Mouse (Mus musculus) intestine, postnatal 0 days (tissue): Measurements from ENCODE around the gene Nubpl. TPM values are rescaled to one million over a fixed set of nuclear protein-coding genes. Genes with fewer than 3 reads are reported as not detected.
"Not testable (repeated sequence)": the region's sequence is repeated elsewhere in the genome, so short reads cannot be mapped to it uniquely, and the experiment has no call there.

Experiments used
- ATAC-seq: fragments of 200-750 bp; cut with Nextera tagmentation; 2 replicates; pipeline ENCODE4 v1.8.0; 2017; ENCODE audit warnings: mild to moderate bottlenecking, moderate TSS enrichment, moderate library complexity
- H3K27ac ChIP-seq: fragments of 300-500 bp; sonication (generic); 2 replicates; pipeline ENCODE4 v1.5.1; 2014; ENCODE audit warnings: mild to moderate bottlenecking, low read depth, low read length, moderate library complexity
- H3K27me3 ChIP-seq: fragments of 300-500 bp; sonication (generic); replicated peaks from 2 replicates; pipeline ENCODE4 v1.6.1; 2014; ENCODE audit warnings: low read length, mixed read lengths; ENCODE audit not compliant: control insufficient read depth, insufficient read depth
- H3K36me3 ChIP-seq: fragments of 300-500 bp; sonication (generic); 2 replicates; pipeline ENCODE4 v1.6.1; 2014; ENCODE audit warnings: mild to moderate bottlenecking, moderate library complexity; ENCODE audit not compliant: control insufficient read depth, insufficient read depth
- H3K4me1 ChIP-seq: fragments of 300-500 bp; sonication (generic); replicated peaks from 2 replicates; pipeline ENCODE4 v1.6.1; 2014; ENCODE audit warnings: antibody characterized with exemption, low read length, mixed read lengths; ENCODE audit not compliant: control insufficient read depth, insufficient read depth
- H3K4me2 ChIP-seq: fragments of 300-500 bp; sonication (generic); replicated peaks from 2 replicates; pipeline ENCODE4 v1.6.1; 2014; ENCODE audit warnings: low read depth, mild to moderate bottlenecking, moderate library complexity
- H3K4me3 ChIP-seq: fragments of 300-500 bp; sonication (generic); 2 replicates; pipeline ENCODE4 v1.5.1; 2014; ENCODE audit warnings: low read depth, low read length
- H3K9ac ChIP-seq: fragments of 300-500 bp; sonication (generic); 2 replicates; pipeline ENCODE4 v1.6.1; 2014; ENCODE audit warnings: mild to moderate bottlenecking, low read depth, low read length
- H3K9me3 ChIP-seq: fragments of 300-500 bp; sonication (generic); 2 replicates; pipeline ENCODE4 v1.6.1; 2016; ENCODE audit warnings: mixed run types; ENCODE audit not compliant: control insufficient read depth
- CTCF ChIP-seq: sonication (generic); IDR thresholded peaks from 2 replicates; pipeline ENCODE4 v1.5.1; 2016; ENCODE audit warnings: low read depth, mild to moderate bottlenecking, control low read depth, antibody characterized with exemption, moderate library complexity
- WGBS: fragments of 180-500 bp; shearing (Covaris S2); extraction: QIAGEN DNeasy Blood & Tissue Kit; methylation state at CpG from one replicate; pipeline ENCODE4 v1.1.7; 2014; 5-methylcytosine and 5-hydroxymethylcytosine counted together
- polyA plus RNA-seq: library from polyadenylated mRNA; unstranded; fragments of >200 nt; fragmentation: Nextera tagmentation; extraction: Ambion mirVana; gene quantifications from 2 replicates; pipeline ENCODE4 v1.2.1, GENCODE M21; 2015

The Nubpl gene
- polyA plus RNA-seq = 5.7 and 6.4 TPM in 2 replicates

- no peaks in the 10 kb centered on the region for H3K4me1 ChIP-seq
- no peaks in the 10 kb centered on the region for H3K9me3 ChIP-seq
- no peak within 1 kb of the TSS for H3K27ac ChIP-seq
- no peak for TF ChIP-seq CTCF
- ATAC-seq = peak; percentile 98
- H3K9ac ChIP-seq = peak within 1 kb of the TSS; percentile 68
- H3K27me3 ChIP-seq = no peaks in the 10 kb centered on the region
- WGBS = under 1% methylated on average over 32 of the region's 32 CpGs
- peak within 1 kb of the TSS; percentile 76 for H3K4me3 ChIP-seq
- no peaks in the 10 kb centered on the region for H3K36me3 ChIP-seq
- H3K4me2 ChIP-seq = peak within 1 kb of the TSS; percentile 59
Observed at GRCm38 (mm10) chr12:52097650-52098070, at the start of gene Nubpl. Nubpl (plus strand) TSS chr12:52097737.

- Histone ChIP-seq H3K4me2 (no peak overlapping the region), H3K9me3 (no peaks in the 10 kb centered on the region), H3K27ac (no peak overlapping the region), H3K27me3 (no peaks in the 10 kb centered on the region), H3K4me3 (no peak overlapping the region), H3K9ac (no peak overlapping the region), H3K36me3 (no peaks in the 10 kb centered on the region), H3K4me1 (no peaks in the 10 kb centered on the region)
- TF ChIP-seq CTCF = no peak
- no peak for ATAC-seq
- 65% methylated on average over 2 of the region's 2 CpGs for WGBS
Observed at GRCm38 (mm10) chr12:52049324-52049723, 48.2 kb upstream of the Nubpl start.

GRCm38 (mm10) chr12:52079296-52079695 is 18.2 kb upstream of the Nubpl start:
- not testable (repeated sequence) for H3K36me3 ChIP-seq, H3K9me3 ChIP-seq, H3K9ac ChIP-seq, H3K4me1 ChIP-seq, H3K27ac ChIP-seq, H3K27me3 ChIP-seq, H3K4me2 ChIP-seq, ATAC-seq, H3K4me3 ChIP-seq
- WGBS = 40% methylated on average over 1 of the region's 3 CpGs

GRCm38 (mm10) chr12:52097049-52097649 is 388 bp upstream of the Nubpl start:
- no peaks in the 10 kb centered on the region for H3K36me3 ChIP-seq
- no peak overlapping the region for H3K9ac ChIP-seq
- H3K27ac ChIP-seq = no peak overlapping the region
- ATAC-seq = peak; percentile 32; the same call in 1 of the 2 replicates
- peak overlapping the region; percentile 76 for H3K4me3 ChIP-seq
- 68% methylated on average over 13 of the region's 13 CpGs for WGBS
- no peaks in the 10 kb centered on the region for H3K4me1 ChIP-seq
- H3K27me3 ChIP-seq = no peaks in the 10 kb centered on the region
- peak overlapping the region; percentile 59 for H3K4me2 ChIP-seq
- no peaks in the 10 kb centered on the region for H3K9me3 ChIP-seq
- no peak for TF ChIP-seq CTCF

- ATAC-seq = no peak
- no peak for TF ChIP-seq CTCF
- Histone ChIP-seq H3K4me1 (no peaks in the 10 kb centered on the region), H3K27me3 (no peaks in the 10 kb centered on the region), H3K9me3 (no peaks in the 10 kb centered on the region), H3K4me2 (no peak overlapping the region), H3K36me3 (no peaks in the 10 kb centered on the region), H3K4me3 (no peak overlapping the region), H3K9ac (no peak overlapping the region), H3K27ac (no peak overlapping the region)
Observed at GRCm38 (mm10) chr12:52120276-52120675, 22.7 kb downstream of the Nubpl start.

- no peaks in the 10 kb centered on the region for H3K4me1 ChIP-seq
- no peaks in the 10 kb centered on the region for H3K27me3 ChIP-seq
- no peaks in the 10 kb centered on the region for H3K9me3 ChIP-seq
- 10% methylated on average over 3 of the region's 3 CpGs for WGBS
- H3K9ac ChIP-seq = no peak overlapping the region
- H3K4me3 ChIP-seq = no peak overlapping the region
- H3K36me3 ChIP-seq = no peaks in the 10 kb centered on the region
- no peak for TF ChIP-seq CTCF
- no peak for ATAC-seq
- no peak overlapping the region for H3K4me2 ChIP-seq
- no peak overlapping the region for H3K27ac ChIP-seq
Observed at GRCm38 (mm10) chr12:52126407-52126806, 28.9 kb downstream of the Nubpl start.

- no peak for ATAC-seq
- TF ChIP-seq CTCF = no peak
- WGBS = 84% methylated on average over 3 of the region's 3 CpGs
Observed at GRCm38 (mm10) chr12:52129072-52129471, 31.5 kb downstream of the Nubpl start.

More at GRCm38 (mm10) chr12:52129072-52129471, 31.5 kb downstream of the Nubpl start:
- Histone ChIP-seq H3K4me1 (0 out of 2 replicates have a peak, but pooled peaks cover 3% of the 10 kb centered on the region), H3K4me2 (no peak overlapping the region), H3K4me3 (no peak overlapping the region), H3K9ac (no peak overlapping the region), H3K27ac (no peak overlapping the region), H3K36me3 (no peaks in the 10 kb centered on the region), H3K9me3 (no peaks in the 10 kb centered on the region), H3K27me3 (no peaks in the 10 kb centered on the region)
